Mouse (Mus musculus): ENCODE data around the gene Rnd3. TPM values are rescaled to one million over a fixed set of nuclear protein-coding genes. Genes with fewer than 3 reads are reported as not detected.

The Rnd3 gene
- total RNA-seq, 2 experiments from 2014 or later: 15.3 to 18.9 TPM

DNA sequence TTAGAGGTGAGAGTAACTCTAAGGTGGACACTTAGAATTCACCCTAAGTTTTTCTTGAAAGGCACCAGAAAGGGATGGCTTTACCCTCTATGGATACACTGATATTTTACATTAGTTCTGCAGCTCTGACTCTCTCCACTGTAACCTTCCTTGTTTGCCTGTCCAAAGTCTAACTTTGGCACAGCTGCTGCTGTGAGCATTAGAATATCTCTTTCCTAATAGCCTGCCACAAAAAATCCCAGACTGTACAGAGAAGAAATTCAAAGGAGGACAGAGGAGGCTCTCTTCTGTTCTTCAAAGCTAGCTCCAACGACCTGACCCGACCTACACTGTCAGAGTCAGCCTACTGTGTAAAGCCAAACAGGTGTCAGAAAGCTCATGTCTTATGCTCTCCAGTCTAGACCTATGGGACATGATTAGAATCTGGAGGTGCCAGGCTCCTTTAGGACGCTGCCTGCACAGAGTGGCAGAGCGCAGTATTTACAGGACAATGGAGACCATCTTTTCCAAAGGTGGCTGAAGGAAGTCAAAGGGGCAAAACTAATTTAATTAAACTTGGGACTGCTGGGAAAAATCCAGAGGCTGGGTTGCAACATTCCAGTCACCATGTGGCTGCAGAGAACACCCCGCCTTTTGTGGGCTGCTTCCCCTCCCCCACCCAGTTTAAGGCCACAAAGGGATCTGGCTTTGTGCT, 9.5 kb downstream of the Rnd3 start:
- intact Hi-C loops (cut with DNase I): no loop called here
- peak; percentile 32 to 54 for DNase-seq

DNA sequence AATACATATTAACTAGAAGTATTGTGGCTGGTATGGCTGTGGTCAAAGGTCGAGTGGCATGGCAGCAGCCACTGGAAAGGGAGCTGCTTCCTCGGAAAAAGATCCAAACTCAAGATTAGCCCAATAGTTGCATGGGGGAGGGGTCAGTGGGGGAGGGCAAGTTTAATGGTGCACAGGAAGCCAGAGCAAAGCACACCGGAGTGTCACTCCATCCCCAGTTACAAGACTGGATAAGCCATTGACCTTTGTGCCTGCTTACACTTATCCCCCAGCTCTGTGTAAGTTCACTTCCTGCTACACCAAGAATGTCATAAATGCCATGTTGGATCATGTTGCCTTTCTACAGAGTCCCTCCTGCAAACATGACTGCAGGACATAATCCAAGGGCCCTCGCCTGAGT, 11.2 kb downstream of the Rnd3 start:
- intact Hi-C loops (cut with DNase I): no loop called here
- DNase-seq: no peak

DNA sequence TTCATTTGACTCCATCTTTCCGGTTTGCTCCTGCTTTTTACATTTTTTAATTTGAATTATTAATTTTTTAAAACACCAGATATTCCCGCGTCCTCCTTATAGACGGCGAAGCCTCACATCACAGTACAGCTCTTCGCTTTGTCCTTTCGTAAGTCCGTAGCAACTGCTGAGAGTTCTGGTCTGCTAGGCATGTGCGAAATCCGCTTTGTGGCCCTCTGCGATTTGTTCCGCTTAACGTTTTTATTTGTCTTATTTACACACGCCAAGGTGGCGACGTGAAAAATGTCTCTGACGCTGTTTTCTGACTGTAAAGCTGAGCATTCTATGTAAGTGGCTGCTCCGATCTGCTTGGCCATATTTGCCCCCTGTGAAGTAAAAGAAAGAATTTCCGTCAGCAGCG, 16.7 kb downstream of the Rnd3 start:
- intact Hi-C loops (cut with DNase I): no loop called here
- no peak for DNase-seq

DNA sequence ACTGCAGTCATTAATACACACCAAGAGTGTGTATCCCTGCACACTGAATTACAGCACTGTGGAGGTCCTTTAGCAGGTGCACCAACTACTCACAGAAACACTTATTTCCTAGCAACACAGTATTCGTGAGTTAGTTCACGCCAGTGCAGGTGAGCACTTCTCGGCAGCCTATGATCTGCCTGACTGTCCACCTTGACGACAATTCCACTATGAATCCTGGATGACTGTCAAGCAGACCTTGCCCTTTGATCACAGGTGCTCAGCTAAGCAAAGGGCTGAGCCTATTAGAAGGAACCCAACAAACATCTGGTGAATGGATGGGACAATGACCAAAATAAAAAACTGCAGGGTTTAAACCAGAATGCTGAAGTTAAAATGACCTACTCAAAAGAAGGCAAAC, 20.8 kb downstream of the Rnd3 start:
- intact Hi-C loops (cut with DNase I): no loop called here
- no peak for DNase-seq

DNA sequence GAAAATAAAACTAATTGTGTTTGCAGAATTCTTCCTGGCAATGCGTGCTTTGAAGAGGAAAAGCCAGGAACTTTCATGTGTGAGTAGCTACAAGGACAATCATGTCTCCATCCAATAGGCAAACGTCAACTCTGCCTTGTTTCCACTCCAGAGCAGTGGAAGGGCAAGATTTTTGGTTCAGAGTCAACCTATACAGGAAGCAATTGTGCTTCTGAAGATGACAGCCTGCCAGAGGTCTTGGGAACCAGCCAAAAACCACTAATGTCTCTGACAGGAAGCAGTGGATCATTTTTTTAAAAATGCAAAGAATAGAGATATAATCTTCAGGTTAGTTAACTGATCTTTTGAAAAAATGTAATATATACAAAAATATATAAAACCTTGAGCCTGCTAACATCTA, 38.6 kb downstream of the Rnd3 start:
- intact Hi-C loops (cut with DNase I): no loop called here
- peak in 1 of 2 experiments; percentile 32 for DNase-seq

DNA sequence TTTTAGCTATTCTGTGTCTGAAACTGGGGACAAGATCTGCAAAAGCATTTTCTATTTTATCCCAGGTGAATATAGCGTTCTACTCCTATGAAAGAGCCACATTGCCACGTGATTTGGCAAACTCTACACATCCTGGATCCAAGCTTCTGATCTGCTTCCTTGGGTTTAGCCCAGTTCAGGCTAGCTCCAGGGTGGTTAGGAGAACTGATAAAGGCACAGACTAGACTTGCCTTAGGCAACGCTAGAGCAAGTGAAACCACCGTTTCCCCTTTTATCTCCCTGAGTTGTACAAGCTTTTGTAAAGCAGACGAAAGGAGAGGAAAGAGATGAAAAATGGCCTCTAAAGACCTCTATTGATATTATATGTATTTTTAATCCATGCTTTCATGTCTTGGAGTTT, 40.3 kb downstream of the Rnd3 start:
- intact Hi-C loops (cut with DNase I): no loop called here

DNA sequence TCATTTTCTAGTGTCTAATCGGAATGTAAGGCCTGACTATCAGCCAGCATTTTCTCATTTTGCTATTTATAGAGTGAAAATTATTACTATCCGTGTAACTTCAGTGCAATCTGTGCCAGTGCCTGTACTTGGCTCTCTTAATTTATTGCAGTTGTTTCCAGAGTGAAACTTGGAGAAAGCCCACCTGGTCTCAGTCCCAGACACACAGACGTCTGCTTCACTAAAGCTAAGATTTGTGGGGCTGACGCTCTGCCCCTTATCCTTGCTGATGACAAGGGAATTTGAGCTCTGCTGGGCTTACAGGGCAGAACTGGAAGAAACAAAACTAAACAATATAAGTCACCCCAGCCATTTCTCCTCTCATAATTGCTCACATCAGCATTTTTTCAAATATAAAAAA, 47.7 kb downstream of the Rnd3 start:
- intact Hi-C loops (cut with DNase I): no loop called here
- peak; percentile 19 to 37 for DNase-seq

More for the DNA sequence above, 40.3 kb downstream of the Rnd3 start:
- DNase-seq: no peak

DNA sequence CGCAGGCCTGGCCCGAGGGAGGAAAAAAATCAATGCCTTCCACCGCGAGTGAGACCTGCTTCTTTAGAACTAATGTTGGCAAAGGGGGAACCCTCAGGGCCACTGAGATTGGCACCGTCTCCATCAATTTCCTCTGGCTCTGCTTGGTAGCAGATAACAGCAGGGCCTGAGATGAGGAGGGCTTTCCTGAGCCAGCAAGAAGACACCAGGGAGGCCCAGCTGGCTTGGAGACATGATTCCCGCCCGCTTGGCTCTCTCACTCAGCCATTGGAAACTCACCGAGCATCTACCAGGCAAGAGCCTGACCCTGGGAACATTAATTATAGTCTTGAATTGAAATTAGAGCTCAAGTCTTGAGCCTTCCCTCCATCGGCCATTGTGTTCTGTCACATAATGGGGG, 48.9 kb downstream of the Rnd3 start:
- intact Hi-C loops (cut with DNase I): no loop called here
- DNase-seq: peak; percentile 26

DNA sequence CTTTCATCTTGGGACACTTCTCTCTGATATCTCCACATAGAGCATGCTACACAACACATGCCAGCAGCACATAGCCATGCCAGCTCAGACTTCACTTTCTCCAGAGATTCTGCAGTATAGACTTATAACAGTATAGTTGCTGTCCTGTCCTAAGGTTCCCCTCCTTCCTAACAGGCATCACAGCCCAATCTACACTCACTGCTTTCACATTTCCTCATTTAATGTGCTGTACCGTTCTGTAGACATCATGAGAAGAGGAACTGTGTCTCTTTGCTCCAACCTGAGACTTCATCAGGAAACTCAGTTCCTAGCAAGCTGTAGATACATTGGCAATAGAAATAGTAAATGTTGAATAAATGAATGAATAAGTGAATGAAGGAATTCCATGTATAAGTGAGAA, 49.7 kb downstream of the Rnd3 start:
- intact Hi-C loops (cut with DNase I): no loop called here
- DNase-seq: no peak

DNA sequence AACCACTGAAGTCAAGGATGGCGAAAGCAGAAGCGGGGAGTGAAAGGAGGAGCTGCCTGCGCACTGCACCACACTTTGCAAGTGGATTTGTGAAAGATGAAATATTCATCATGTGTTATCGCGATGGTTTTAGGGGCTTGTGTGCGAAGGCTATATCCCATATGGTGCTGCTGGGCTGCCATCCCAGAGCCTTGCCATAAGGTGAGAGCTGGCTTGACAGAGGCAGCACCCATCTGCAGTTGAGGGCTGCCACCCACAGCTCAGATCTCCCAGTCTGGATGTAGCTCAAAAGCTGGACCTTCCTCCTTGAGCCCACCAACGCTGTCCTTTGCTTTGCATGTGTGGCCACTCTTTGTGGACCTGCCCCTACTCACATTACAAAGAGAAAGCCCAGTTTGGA, 58.2 kb downstream of the Rnd3 start:
- intact Hi-C loops (cut with DNase I): no loop called here
- DNase-seq: no peak

DNA sequence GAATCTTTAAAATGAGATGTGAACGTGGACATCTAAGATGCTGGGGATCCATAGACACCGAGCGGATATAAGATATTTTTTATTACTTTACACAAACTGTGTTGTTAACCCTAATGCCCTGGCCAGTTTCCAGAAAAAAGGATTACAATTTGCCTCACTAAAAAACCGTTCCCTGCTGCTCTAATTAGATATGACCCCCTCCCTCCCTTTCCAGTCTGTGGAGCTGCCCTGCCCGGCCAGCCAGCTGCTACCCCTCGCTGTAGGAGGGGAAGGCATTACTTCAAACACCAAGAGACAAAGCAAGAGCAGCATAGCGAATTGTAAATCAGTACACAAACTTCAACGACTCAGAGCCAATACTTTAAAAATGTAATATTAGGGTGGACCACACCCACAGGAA, 58.9 kb downstream of the Rnd3 start:
- DNase-seq: no peak
- intact Hi-C loops (cut with DNase I): no loop called here

DNA sequence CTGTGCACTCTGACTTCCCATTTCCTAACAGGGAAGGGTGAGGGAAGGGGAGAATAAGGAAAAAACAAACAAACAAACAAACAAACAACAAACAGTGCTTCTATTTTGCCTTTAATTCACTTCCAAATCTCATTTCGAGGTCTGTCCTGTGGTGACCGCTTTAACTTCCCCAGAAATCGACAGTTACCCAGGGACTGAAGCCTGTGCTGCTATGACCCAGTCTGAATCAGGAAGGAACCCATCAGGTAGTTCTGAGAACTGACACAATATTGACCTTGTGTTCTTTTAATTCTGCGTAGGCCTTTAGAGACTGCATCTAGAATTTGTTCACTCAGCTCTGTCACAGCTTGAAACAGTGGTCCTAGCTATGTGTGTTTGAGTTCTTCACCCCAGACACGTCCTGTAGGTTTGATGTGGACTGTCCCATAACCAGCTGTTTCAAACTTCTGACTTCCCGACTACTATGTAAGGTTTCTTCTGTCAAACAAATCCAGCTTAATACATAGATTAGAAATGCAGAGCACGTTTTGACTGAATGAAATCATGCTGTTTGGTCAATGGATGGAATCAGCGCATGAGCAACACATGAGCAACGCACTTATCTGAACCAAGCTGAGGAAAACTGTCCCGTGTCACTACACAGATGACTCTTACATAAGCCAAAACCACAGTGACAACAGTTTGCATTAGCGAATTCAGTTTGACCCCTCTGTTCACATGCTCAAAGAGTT, 59.9 kb downstream of the Rnd3 start:
- intact Hi-C loops (cut with DNase I): no loop called here
- DNase-seq: no peak

DNA sequence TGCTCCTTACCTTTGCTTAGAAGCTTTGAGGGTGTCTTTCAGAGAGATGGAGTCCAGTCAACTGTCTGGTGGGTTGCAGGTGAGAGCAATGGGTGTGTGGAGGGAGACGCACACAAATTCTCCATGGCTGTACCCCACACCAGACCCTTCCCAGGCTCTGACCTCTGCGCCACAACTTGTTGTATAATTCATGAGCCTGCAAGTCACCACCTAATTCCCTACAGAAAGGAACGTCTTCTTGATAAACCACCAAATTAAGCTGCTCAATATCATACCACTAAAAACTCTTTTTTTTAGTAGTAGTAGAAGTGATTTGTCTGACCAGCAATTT, 60.8 kb downstream of the Rnd3 start:
- no peak for DNase-seq
- intact Hi-C loops (cut with DNase I): no loop called here

DNA sequence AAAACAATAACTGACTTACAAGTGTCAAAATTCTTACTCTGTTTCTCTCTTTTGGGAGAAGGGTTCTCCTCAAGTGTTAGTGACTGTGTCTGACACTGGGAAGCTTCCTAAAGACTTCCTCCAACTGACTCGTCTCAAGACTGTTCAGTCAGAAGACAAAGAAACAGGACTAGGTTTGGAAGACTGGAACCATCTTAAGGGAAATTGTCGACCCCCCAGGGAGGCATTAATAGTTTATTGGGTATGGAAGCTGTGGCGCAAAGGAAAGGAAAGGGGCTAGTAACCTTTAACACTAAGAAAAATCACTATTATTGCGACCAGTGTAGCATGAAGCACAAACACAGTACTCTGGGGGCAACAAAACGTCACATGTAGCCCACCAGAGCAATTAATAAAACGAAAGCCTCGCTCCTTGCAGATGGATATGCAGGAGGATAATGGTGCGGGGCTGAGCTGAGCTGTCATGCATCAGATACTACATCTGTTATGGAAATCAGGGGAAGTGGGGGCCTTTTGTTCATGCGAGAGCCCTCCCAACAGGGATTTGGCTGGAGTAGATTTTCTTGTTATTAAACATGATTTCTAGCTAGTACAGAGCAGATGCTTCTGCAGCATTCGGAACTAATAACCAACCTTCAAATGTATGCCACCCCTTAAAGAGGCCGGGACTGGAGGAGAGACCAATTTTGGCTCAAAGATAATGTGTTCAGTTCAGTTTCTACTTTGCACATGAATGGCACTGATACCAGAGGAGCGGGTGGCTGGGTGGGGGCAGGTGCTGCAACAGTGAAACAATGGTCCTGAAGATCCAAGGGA, 61.4 kb downstream of the Rnd3 start:
- intact Hi-C loops (cut with DNase I): no loop called here
- no peak for DNase-seq

DNA sequence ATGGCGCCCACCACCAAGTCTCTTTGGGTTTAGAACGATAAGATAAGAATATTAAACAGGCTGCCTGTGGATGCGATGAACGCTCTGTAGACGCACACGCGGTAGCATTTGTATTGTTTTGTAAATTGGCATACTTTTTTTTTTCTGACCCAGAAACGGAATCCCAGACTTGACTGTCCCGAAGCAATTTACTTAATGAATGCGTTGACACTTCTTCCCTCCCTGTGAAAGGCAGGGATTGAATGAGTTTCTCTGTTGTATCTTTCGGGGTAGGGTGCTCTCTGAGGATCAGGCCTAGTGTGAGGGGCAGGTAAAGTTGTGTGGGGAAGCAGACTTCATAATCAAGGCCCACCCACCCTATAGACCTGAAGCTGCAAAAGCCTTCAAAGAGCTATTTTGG, 63.8 kb downstream of the Rnd3 start:
- DNase-seq: no peak
- intact Hi-C loops (cut with DNase I): no loop called here

DNA sequence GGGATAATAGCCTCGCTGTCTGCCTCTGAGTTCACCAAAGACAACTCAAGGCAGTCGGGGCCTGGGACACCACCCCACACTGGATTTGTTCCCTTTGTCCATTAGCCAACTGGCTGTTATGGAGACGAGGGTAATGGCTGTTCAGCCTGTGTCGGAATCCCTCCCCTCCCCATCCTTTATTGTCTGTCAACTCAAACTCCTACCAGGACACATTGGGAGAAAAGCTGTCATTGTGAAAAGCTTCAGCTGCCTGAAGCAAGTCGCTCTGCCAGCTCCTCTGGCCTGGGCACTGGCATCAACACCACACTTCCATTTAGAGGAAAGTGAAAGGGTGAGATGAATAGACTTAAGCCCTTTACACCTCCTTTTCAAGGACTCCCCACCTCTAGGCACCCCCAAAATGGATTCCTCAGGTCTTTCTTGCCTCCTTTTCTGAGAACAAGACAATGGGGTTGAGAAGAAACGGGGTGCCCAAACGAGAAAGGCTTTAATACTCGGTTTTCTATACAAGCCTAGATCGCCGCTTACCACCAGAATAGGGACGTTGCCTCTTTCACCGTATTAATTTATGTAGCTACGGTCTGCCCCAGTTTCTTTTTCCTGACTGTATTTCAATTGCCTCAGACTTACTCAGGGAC, 66.1 kb downstream of the Rnd3 start:
- no peak for DNase-seq
- intact Hi-C loops (cut with DNase I): no loop called here
